Mouse (Mus musculus): ENCODE data around the gene 1700028P14Rik.
A peak's percentile ranks its signal among the peaks of the same experiment; 100 is the strongest.

1700028P14Rik gene

GRCm38 (mm10) chr19:23594950-23595349 lies 57.7 kb downstream of the 1700028P14Rik start:
- DNase-seq, result no peak

GRCm38 (mm10) chr19:23578606-23579355 lies 73.8 kb downstream of the 1700028P14Rik start:
- DNase-seq, result no peak

GRCm38 (mm10) chr19:23576685-23577084 lies 75.9 kb downstream of the 1700028P14Rik start:
- DNase-seq, result no peak

- no peak for DNase-seq
These were observed 88.9 kb downstream of the 1700028P14Rik start for GRCm38 (mm10) chr19:23563693-23564092.

GRCm38 (mm10) chr19:23562588-23562987 lies 90.0 kb downstream of the 1700028P14Rik start:
- no peak for DNase-seq

- no peak for DNase-seq
These were observed 90.6 kb downstream of the 1700028P14Rik start for GRCm38 (mm10) chr19:23562061-23562460.

GRCm38 (mm10) chr19:23553450-23553849 lies 99.2 kb downstream of the 1700028P14Rik start:
- no peak for DNase-seq

GRCm38 (mm10) chr19:23545604-23546003 lies 107.0 kb downstream of the 1700028P14Rik start:
- no peak for DNase-seq

GRCm38 (mm10) chr19:23543244-23544004 lies 109.2 kb downstream of the 1700028P14Rik start:
- DNase-seq, result no peak

- DNase-seq, result no peak
These were observed 109.9 kb downstream of the 1700028P14Rik start for GRCm38 (mm10) chr19:23542759-23543158.

GRCm38 (mm10) chr19:23535700-23536099 lies 116.9 kb downstream of the 1700028P14Rik start:
- DNase-seq, result no peak

GRCm38 (mm10) chr19:23531899-23532298 lies 120.7 kb downstream of the 1700028P14Rik start:
- DNase-seq, result no peak

GRCm38 (mm10) chr19:23523711-23524110 lies 128.9 kb downstream of the 1700028P14Rik start:
- peak; percentile 85 for DNase-seq

- DNase-seq, result no peak
These were observed 130.8 kb downstream of the 1700028P14Rik start for GRCm38 (mm10) chr19:23521831-23522230.

GRCm38 (mm10) chr19:23521071-23521470 lies 131.5 kb downstream of the 1700028P14Rik start:
- no peak for DNase-seq

- DNase-seq, result no peak
These were observed 132.0 kb downstream of the 1700028P14Rik start for GRCm38 (mm10) chr19:23520629-23521028.

GRCm38 (mm10) chr19:23518477-23518876 lies 134.1 kb downstream of the 1700028P14Rik start:
- DNase-seq, result no peak

- DNase-seq, result no peak
These were observed 141.3 kb downstream of the 1700028P14Rik start for GRCm38 (mm10) chr19:23511303-23511702.
